Mouse (Mus musculus) liver, embryonic 15.5 days (tissue): Measurements from ENCODE around the gene Ppp1r14b. TPM values are rescaled to one million over a fixed set of nuclear protein-coding genes. Genes with fewer than 3 reads are reported as not detected.

ENCODE experiments used
- ATAC-seq: fragments of 200-750 bp; cut with Nextera tagmentation; 2 replicates; pipeline ENCODE4 v1.8.0; 2017; ENCODE audit warnings: moderate number of reproducible peaks, mild to moderate bottlenecking, moderate library complexity; ENCODE audit not compliant: insufficient read depth
- H3K27ac ChIP-seq: fragments of 300-500 bp; sonication (generic); replicated peaks from 2 replicates; pipeline ENCODE4 v1.5.1; 2015; ENCODE audit warnings: mild to moderate bottlenecking, inconsistent platforms
- H3K27me3 ChIP-seq: fragments of 300-500 bp; sonication (generic); 2 replicates; pipeline ENCODE4 v1.6.1; 2015; ENCODE audit warnings: mild to moderate bottlenecking, inconsistent platforms
- H3K36me3 ChIP-seq: fragments of 300-500 bp; sonication (generic); replicated peaks from 2 replicates; pipeline ENCODE4 v1.6.1; 2015; ENCODE audit warnings: moderate library complexity, mild to moderate bottlenecking, inconsistent platforms
- H3K4me1 ChIP-seq: fragments of 300-500 bp; sonication (generic); replicated peaks from 2 replicates; pipeline ENCODE4 v1.6.1; 2015; ENCODE audit warnings: inconsistent platforms
- H3K4me2 ChIP-seq: fragments of 300-500 bp; sonication (generic); 2 replicates; pipeline ENCODE4 v1.6.1; 2015; ENCODE audit warnings: moderate library complexity, mild to moderate bottlenecking, inconsistent platforms
- H3K4me3 ChIP-seq: fragments of 300-500 bp; sonication (generic); replicated peaks from 2 replicates; pipeline ENCODE4 v1.5.1; 2015; ENCODE audit warnings: mild to moderate bottlenecking, inconsistent platforms
- H3K9ac ChIP-seq: fragments of 300-500 bp; sonication (generic); 2 replicates; pipeline ENCODE4 v1.6.1; 2015; ENCODE audit warnings: moderate library complexity, mild to moderate bottlenecking, inconsistent platforms
- H3K9me3 ChIP-seq: fragments of 300-500 bp; sonication (generic); replicated peaks from 2 replicates; pipeline ENCODE4 v1.6.1; 2016; ENCODE audit warnings: inconsistent platforms
- WGBS: fragments of 180-500 bp; shearing (Covaris S2); methylation state at CpG from one replicate; pipeline ENCODE4 v1.1.7; 2015; ENCODE audit warnings: mixed read lengths; ENCODE audit not compliant: insufficient replicate concordance; 5-methylcytosine and 5-hydroxymethylcytosine counted together
- polyA plus RNA-seq: library from polyadenylated mRNA; unstranded; fragments of >200 nt; fragmentation: Nextera tagmentation; extraction: Ambion mirVana; gene quantifications from 2 replicates; pipeline ENCODE4 v1.2.1, GENCODE M21; 2015

Ppp1r14b gene
- polyA plus RNA-seq, 1 experiment from 2014 or later = 51.4 TPM

- 17% methylated on average over 3 of the region's 3 CpGs for WGBS
- Histone ChIP-seq H3K4me1 (peaks cover 21% of the 10 kb centered on the region), H3K9me3 (no peaks in the 10 kb centered on the region), H3K9ac (no peak overlapping the region), H3K4me3 (no peak overlapping the region), H3K36me3 (no peaks in the 10 kb centered on the region), H3K27me3 (peaks cover 51% of the 10 kb centered on the region), H3K4me2 (no peak overlapping the region), H3K27ac (no peak overlapping the region)
- no peak for ATAC-seq
These were observed 38.5 kb upstream of the Ppp1r14b start for GRCm38 (mm10) chr19:6936299-6936698.

GRCm38 (mm10) chr19:6937541-6938465 lies 37.0 kb upstream of the Ppp1r14b start:
- Histone ChIP-seq H3K27ac (no peak overlapping the region), H3K4me3 (no peak overlapping the region), H3K9me3 (no peaks in the 10 kb centered on the region), H3K36me3 (no peaks in the 10 kb centered on the region), H3K27me3 (peaks cover 36% of the 10 kb centered on the region), H3K4me2 (no peak overlapping the region), H3K9ac (no peak overlapping the region), H3K4me1 (peaks cover 31% of the 10 kb centered on the region)
- WGBS = 71% methylated on average over 16 of the region's 16 CpGs
- ATAC-seq = no peak

- no peak for ATAC-seq
- no peak overlapping the region for H3K27ac ChIP-seq
- no peak overlapping the region for H3K9ac ChIP-seq
- WGBS = 79% methylated on average over 20 of the region's 20 CpGs
- H3K36me3 ChIP-seq = no peaks in the 10 kb centered on the region
- H3K9me3 ChIP-seq = no peaks in the 10 kb centered on the region
- H3K4me2 ChIP-seq = no peak overlapping the region
- no peak overlapping the region for H3K4me3 ChIP-seq
- H3K4me1 ChIP-seq = peaks cover 30% of the 10 kb centered on the region
- peaks cover 21% of the 10 kb centered on the region for H3K27me3 ChIP-seq
These were observed 35.4 kb upstream of the Ppp1r14b start for GRCm38 (mm10) chr19:6939106-6940002.

- 22% methylated on average over 29 of the region's 29 CpGs for WGBS
- no peaks in the 10 kb centered on the region for H3K36me3 ChIP-seq
- H3K27ac ChIP-seq = peak overlapping the region; percentile 51; the same call in 1 of the 2 replicates
- peaks cover 30% of the 10 kb centered on the region for H3K4me1 ChIP-seq
- H3K4me2 ChIP-seq = peak overlapping the region; percentile 96
- no peak for ATAC-seq
- H3K9ac ChIP-seq = peak overlapping the region; percentile 68
- peaks cover 8% of the 10 kb centered on the region for H3K27me3 ChIP-seq
- H3K4me3 ChIP-seq = peak overlapping the region; percentile 82
- H3K9me3 ChIP-seq = no peaks in the 10 kb centered on the region
These were observed 34.1 kb upstream of the Ppp1r14b start for GRCm38 (mm10) chr19:6940396-6941351.

DNA sequence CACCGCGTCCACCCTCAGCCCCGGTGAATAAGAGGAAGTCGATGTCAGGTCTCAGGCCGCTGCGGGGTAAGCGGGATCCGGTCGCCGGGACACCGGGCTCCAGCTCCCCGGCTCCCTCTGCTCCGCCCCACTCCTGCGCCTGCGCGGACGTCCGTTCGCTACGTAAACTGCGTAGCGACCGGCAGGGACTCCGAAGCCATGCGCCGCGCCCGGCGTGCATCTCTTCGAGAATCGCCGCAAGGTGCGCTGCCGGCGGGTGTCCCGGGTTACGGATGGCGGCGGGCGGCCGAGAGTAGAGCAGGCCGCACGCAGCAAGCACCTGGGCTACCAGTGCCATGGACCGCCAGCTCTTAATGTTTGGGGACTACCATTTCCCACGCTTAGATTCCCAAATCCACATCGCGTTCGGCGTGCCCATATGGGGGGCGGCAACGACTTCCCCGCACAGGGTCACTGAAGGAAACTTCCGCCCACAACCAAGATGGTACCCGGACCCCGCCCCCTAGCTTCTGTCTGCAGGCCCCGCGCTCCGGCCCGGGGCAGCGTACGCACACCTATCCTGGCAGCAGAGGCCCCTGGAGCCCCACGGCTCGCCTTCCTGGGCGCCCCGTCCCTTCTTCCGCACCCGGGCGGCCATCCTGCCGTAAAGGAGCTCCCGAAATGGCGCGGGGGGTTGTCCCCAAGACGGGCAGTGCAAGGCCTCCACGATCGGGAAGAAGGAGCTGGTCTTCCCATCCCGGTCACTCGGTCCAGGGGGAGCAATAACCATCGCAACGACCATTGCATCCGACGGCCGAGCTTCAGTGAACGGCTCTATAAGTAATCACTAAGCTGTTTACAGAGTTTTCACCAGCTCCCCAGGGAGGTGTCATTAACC lies 33.2 kb upstream of the Ppp1r14b start, which contains the start of gene Bad:
Bad (plus strand) TSS at position 490 of the 877 bp plus-strand sequence.
- Histone ChIP-seq H3K4me2 (peak within 1 kb of the TSS; percentile 96), H3K4me1 (peaks cover 30% of the 10 kb centered on the region), H3K36me3 (no peaks in the 10 kb centered on the region), H3K9me3 (no peaks in the 10 kb centered on the region), H3K27me3 (no peaks in the 10 kb centered on the region), H3K9ac (peak within 1 kb of the TSS; percentile 82), H3K4me3 (peak within 1 kb of the TSS; percentile 82), H3K27ac (peak within 1 kb of the TSS; percentile 89)
- ATAC-seq = peak; percentile 80
- WGBS = under 1% methylated on average over 83 of the region's 83 CpGs

DNA sequence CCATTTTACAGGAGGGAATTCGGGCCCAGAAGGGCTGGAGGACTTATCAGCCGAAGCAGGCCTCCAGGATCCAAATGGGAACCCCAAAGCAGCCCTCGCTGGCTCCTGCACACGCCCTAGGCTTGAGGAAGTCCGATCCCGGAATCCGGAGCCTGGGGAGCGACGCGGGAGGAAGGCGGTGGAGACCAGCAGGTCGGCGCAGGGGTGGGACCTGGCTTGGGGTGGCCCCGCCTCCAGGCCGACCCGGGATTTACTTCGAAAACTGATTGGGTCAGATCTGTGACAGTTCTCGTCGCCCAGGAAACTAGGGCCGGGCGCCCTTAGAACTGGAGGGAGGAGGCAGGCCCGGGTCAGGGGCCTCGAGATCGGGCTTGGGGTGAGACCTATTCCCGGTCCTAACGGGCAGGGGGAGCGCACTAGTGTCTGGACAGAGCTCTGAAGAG lies 32.5 kb upstream of the Ppp1r14b start, which contains the start of gene Gpr137:
Gpr137 (minus strand) TSS at position 232 of the 443 bp plus-strand sequence.
- peak; percentile 89 for ATAC-seq

DNA sequence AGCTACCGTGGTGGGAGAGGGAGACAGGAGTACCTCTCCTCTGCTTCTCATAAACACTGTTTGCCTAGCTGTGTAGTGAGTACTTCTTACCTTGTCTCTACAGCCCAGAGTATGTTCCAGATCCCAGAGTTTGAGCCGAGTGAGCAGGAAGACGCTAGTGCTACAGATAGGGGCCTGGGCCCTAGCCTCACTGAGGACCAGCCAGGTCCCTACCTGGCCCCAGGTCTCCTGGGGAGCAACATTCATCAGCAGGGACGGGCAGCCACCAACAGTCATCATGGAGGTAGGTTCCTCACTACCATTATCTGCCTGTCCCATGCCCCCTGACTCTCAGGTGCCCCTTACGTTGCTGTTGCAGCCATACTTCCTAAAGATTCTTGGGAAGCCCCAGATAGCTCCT lies 32.0 kb upstream of the Ppp1r14b start:
- Histone ChIP-seq H3K4me3 (peak overlapping the region; percentile 82), H3K27ac (peak overlapping the region; percentile 89), H3K4me1 (peaks cover 32% of the 10 kb centered on the region), H3K9me3 (no peaks in the 10 kb centered on the region), H3K27me3 (no peaks in the 10 kb centered on the region), H3K4me2 (peak overlapping the region; percentile 96), H3K9ac (peak overlapping the region; percentile 82), H3K36me3 (no peaks in the 10 kb centered on the region)
- 18% methylated on average over 5 of the region's 5 CpGs for WGBS
- no peak for ATAC-seq

More for the DNA sequence above, 32.5 kb upstream of the Ppp1r14b start, which contains the start of gene Gpr137:
- Histone ChIP-seq H3K27ac (peak within 1 kb of the TSS; percentile 89), H3K4me1 (peaks cover 32% of the 10 kb centered on the region), H3K9ac (peak within 1 kb of the TSS; percentile 82), H3K4me3 (peak within 1 kb of the TSS; percentile 82), H3K27me3 (no peaks in the 10 kb centered on the region), H3K36me3 (no peaks in the 10 kb centered on the region), H3K9me3 (no peaks in the 10 kb centered on the region), H3K4me2 (peak within 1 kb of the TSS; percentile 96)
- WGBS = under 1% methylated on average over 27 of the region's 27 CpGs

DNA sequence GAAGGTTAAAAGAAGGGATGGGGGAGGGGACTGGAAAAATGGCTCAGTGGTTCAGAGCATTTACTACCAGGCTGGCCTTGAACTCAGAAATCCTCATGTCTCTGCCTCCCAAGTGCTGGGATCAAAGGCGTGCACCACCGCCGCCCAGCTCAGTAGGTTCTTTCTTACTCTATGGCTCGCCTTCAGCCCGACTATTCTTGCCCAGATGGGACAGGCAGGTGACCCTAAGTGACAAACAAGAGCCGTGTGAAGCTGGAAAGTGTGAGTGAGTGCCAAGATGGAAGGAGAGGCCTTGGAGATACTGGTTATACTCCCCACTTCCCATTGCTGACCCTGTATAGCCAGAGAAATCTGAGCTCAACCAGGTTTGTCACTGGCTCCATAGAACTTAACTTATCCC lies 31.1 kb upstream of the Ppp1r14b start:
- H3K27ac ChIP-seq = no peak overlapping the region
- no peak overlapping the region for H3K4me2 ChIP-seq
- WGBS = 91% methylated on average over 6 of the region's 6 CpGs
- no peaks in the 10 kb centered on the region for H3K27me3 ChIP-seq
- H3K9ac ChIP-seq = no peak overlapping the region
- no peak for ATAC-seq
- H3K36me3 ChIP-seq = no peaks in the 10 kb centered on the region
- no peak overlapping the region for H3K4me3 ChIP-seq
- peaks cover 37% of the 10 kb centered on the region for H3K4me1 ChIP-seq
- H3K9me3 ChIP-seq = no peaks in the 10 kb centered on the region

DNA sequence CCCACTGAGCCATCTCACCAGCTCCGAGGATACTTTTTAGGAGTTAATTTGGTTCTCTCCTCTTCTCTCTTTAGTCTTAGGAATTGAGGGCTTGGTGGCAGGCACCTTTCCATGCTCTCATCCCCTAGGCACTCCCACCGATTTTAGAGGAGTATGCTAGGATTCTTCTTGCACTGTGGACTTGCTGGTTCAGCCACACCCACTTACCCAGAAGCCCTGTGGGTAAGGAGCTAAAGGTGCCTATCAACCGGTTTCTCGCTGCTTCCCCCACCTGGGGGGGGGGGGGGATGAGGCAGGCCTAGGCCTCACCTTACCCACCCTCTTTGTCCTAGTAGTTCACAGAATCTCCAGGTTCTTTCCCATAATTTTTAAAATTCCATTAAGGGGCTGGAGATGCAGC lies 27.0 kb upstream of the Ppp1r14b start:
- peaks cover 54% of the 10 kb centered on the region for H3K4me1 ChIP-seq
- H3K36me3 ChIP-seq = no peaks in the 10 kb centered on the region
- no peak overlapping the region for H3K4me2 ChIP-seq
- WGBS = 61% methylated on average over 4 of the region's 4 CpGs
- no peak for ATAC-seq
- H3K9ac ChIP-seq = no peak overlapping the region
- H3K4me3 ChIP-seq = no peak overlapping the region
- no peaks in the 10 kb centered on the region for H3K9me3 ChIP-seq
- no peaks in the 10 kb centered on the region for H3K27me3 ChIP-seq
- H3K27ac ChIP-seq = no peak overlapping the region
